In the genomic region with DNA sequence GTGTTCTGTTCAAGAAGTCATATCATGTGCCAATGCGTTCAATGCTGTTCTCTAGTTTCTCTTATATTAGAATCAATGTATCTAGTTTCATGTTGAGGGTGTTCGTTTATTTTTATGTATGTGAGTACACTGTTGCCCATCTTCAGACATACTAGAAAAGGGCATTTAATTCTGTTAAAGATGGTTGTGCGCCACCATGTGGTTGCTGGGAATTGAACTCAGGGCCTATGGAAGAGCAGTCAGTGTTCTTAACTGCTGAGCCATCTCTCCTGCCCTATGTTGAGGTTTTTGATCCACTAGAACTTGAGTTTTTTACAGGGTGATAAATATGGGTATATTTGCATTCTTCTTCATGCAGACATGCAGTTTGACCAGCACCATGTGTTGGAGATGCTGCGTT, we compare ENCODE assay signal across 10 mouse cellular contexts. TPM values are rescaled to one million over a fixed set of nuclear protein-coding genes. Genes with fewer than 3 reads are reported as not detected.
DNase-seq lines count a peak whose midpoint lies in the region; ATAC-seq and TF ChIP-seq lines count a peak whose summit lies in the region.
"Had no signal": no experiment of that assay in that cellular context is flagged by ENCODE, and none has a peak within 500 bp of the region (broad histone marks: within the 10 kb centered on the region; RNA-seq: fewer than 3 reads in every experiment).

No protein-coding gene starts in this region.

- no peak for ATAC-seq in heart, postnatal 0 days (ENCODE audit: insufficient read depth, low read depth)
- ATAC-seq in heart, embryonic 11.5 days (replicated peaks; ENCODE audit: insufficient number of reproducible peaks, low FRiP score, low TSS enrichment), result no peak
- no peak for ATAC-seq in activated CD4-positive, CD25-positive, alpha-beta regulatory T cell, adult 4 months
- ATAC-seq: intestine, embryonic 16.5 days had no signal

- H3K27ac ChIP-seq in heart, postnatal 0 days (ENCODE audit: low read depth), result no peak overlapping the region
- H3K27ac ChIP-seq in heart, embryonic 11.5 days (ENCODE audit: low read depth, low read length), result no peak overlapping the region
- H3K27ac ChIP-seq in thymus, adult 2 months (ENCODE audit: control insufficient read depth, insufficient read depth, low read length), result no peak overlapping the region

- H3K9me3 ChIP-seq in heart, postnatal 0 days (replicated peaks; ENCODE audit: control insufficient read depth, low read length), result no peaks in the 10 kb centered on the region
- no peaks in the 10 kb centered on the region for H3K9me3 ChIP-seq in heart, embryonic 11.5 days (replicated peaks; ENCODE audit: control insufficient read depth, low read length)
- H3K9me3 ChIP-seq: megakaryocyte, embryonic 14.5 days had no signal

- no peak overlapping the region for H3K4me2 ChIP-seq in heart, postnatal 0 days (ENCODE audit: low read depth, low read length)
- H3K4me2 ChIP-seq in heart, embryonic 11.5 days, result no peak overlapping the region

- H3K27me3 ChIP-seq in heart, postnatal 0 days (ENCODE audit: control insufficient read depth, insufficient read depth, low read length), result no peaks in the 10 kb centered on the region
- no peaks in the 10 kb centered on the region for H3K27me3 ChIP-seq in heart, embryonic 11.5 days (ENCODE audit: control insufficient read depth, insufficient read depth, low read length)
- no peaks in the 10 kb centered on the region for H3K27me3 ChIP-seq in thymus, adult 2 months (ENCODE audit: control insufficient read depth, insufficient read depth, low read length)

- peak; percentile 38 for TF ChIP-seq CTCF in heart, postnatal 0 days (IDR thresholded peaks at IDR 0.05; ENCODE audit: low read depth)
- no peak for TF ChIP-seq CTCF in thymus, adult 2 months (IDR thresholded peaks at IDR 0.05; ENCODE audit: borderline replicate concordance, control insufficient read depth, extremely low read depth, insufficient read depth, low read length, poor library complexity)

- no peak for DNase-seq in heart, postnatal 0 days (ENCODE audit: low spot score)
- peak; percentile 9 for DNase-seq in thymus, adult 2 months
- DNase-seq in thymus, postnatal 0 days (ENCODE audit: low spot score), result no peak
- peak; percentile 49 for DNase-seq in cerebellum, postnatal 14 days
- peak; percentile 24 for DNase-seq in thymus, postnatal 25 days
- DNase-seq in layer of hippocampus, postnatal 10 days (ENCODE audit: low spot score in 2 of 2), result no peak

- no peak overlapping the region for H3K9ac ChIP-seq in heart, postnatal 0 days (replicated peaks; ENCODE audit: low read depth, low read length)
- no peak overlapping the region for H3K9ac ChIP-seq in heart, embryonic 11.5 days (ENCODE audit: low read depth, low read length)

- TF ChIP-seq EP300 in heart, postnatal 0 days (IDR thresholded peaks at IDR 0.05; ENCODE audit: low read depth), result no peak

- WGBS in heart, postnatal 0 days, result 39% methylated on average over 4 of the region's 4 CpGs
- WGBS in heart, embryonic 11.5 days (ENCODE audit: insufficient replicate concordance), result 27% methylated on average over 4 of the region's 4 CpGs
- 58% methylated on average over 4 of the region's 4 CpGs for WGBS in thymus, adult 2 months

- H3K4me3 ChIP-seq in heart, postnatal 0 days (ENCODE audit: low read depth, low read length), result no peak overlapping the region
- H3K4me3 ChIP-seq in heart, embryonic 11.5 days (ENCODE audit: low read depth, low read length), result no peak overlapping the region
- no peak overlapping the region for H3K4me3 ChIP-seq in thymus, adult 2 months (ENCODE audit: control insufficient read depth, insufficient read depth, low read length)
- H3K4me3 ChIP-seq: megakaryocyte, embryonic 14.5 days had no signal

- no peaks in the 10 kb centered on the region for H3K4me1 ChIP-seq in heart, postnatal 0 days (ENCODE audit: control insufficient read depth, insufficient read depth)
- no peaks in the 10 kb centered on the region for H3K4me1 ChIP-seq in heart, embryonic 11.5 days (ENCODE audit: control insufficient read depth, insufficient read depth, low read length)
- no peaks in the 10 kb centered on the region for H3K4me1 ChIP-seq in thymus, adult 2 months (replicated peaks; ENCODE audit: control insufficient read depth, insufficient read depth, low read length)
- H3K4me1 ChIP-seq: megakaryocyte, embryonic 14.5 days had no signal

- no peak for TF ChIP-seq POLR2A in thymus, adult 2 months (IDR thresholded peaks at IDR 0.05; ENCODE audit: control insufficient read depth, extremely low read depth, insufficient read depth, low read length, poor library complexity)

- H3K36me3 ChIP-seq in heart, postnatal 0 days (replicated peaks; ENCODE audit: control insufficient read depth, insufficient read depth, low read length), result no peaks in the 10 kb centered on the region
- no peaks in the 10 kb centered on the region for H3K36me3 ChIP-seq in heart, embryonic 11.5 days (ENCODE audit: control insufficient read depth, insufficient read depth, low read length)
- H3K36me3 ChIP-seq in thymus, adult 2 months (ENCODE audit: control insufficient read depth, insufficient read depth, low read length), result no peaks in the 10 kb centered on the region

RNA-seq across cellular contexts. Expression of gene Tro, which starts 5.4 kb away (rescaled TPM):
- 15.0 and 19.9 TPM in 2 replicates for total RNA-seq in heart, postnatal 0 days (2014; rRNA removed; ENCODE audit: low replicate concordance)
- 5.0 and 6.5 TPM in 2 replicates for polyA plus RNA-seq in heart, postnatal 0 days (2015; fragmentation: Nextera tagmentation; extraction: Ambion mirVana)
- polyA plus RNA-seq in heart, embryonic 11.5 days (2014; fragmentation: Nextera tagmentation; extraction: Ambion mirVana), result 28.1 and 29.2 TPM in 2 replicates
- 0.65 and 0.78 TPM in 2 replicates for polyA plus RNA-seq in thymus, adult 2 months (2012; rRNA removed)
- polyA plus RNA-seq in thymus, postnatal 0 days (2015; fragmentation: Nextera tagmentation; extraction: Ambion mirVana), result 0.56 and 0.64 TPM in 2 replicates
- total RNA-seq in layer of hippocampus, postnatal 10 days (2021), result 100 to 1,000 TPM; 146 to 159 TPM
- polyA plus RNA-seq in activated CD4-positive, CD25-positive, alpha-beta regulatory T cell, adult 4 months (2017; shearing (Covaris generic)), result not detected

Comparison
In these comparisons a context has a peak if more than half of its experiments do, and no peak if none do; other contexts are left out.
1. DNase-seq: peak in thymus, adult 2 months (single experiment), cerebellum, postnatal 14 days (2 of 2) and thymus, postnatal 25 days (single experiment); none in heart, postnatal 0 days (single experiment), thymus, postnatal 0 days (single experiment) and layer of hippocampus, postnatal 10 days (0 of 2).